Mouse (Mus musculus) brain, embryonic 14.5 days (tissue): ENCODE measurements around the gene Cbx8. TPM values are rescaled to one million over a fixed set of nuclear protein-coding genes. Genes with fewer than 3 reads are reported as not detected.

Experiments used
- DNase-seq: peaks from one replicate; pipeline ENCODE4 v3.0.0-alpha.2; 2011; ENCODE audit warnings: low read depth
- CTCF ChIP-seq: fragments of 200-500 bp; IDR thresholded peaks from 2 replicates; pipeline ENCODE4 v1.5.1; 2012; ENCODE audit warnings: inconsistent platforms, mild to moderate bottlenecking, moderate library complexity, borderline replicate concordance; ENCODE audit not compliant: insufficient read depth, insufficient read length; ENCODE audit errors: extremely low read depth
- POLR2A ChIP-seq: fragments of 200-500 bp; IDR thresholded peaks from 2 replicates; pipeline ENCODE4 v1.6.1; 2012; ENCODE audit warnings: mild to moderate bottlenecking, inconsistent platforms, borderline replicate concordance; ENCODE audit not compliant: poor library complexity, insufficient read depth, insufficient read length, severe bottlenecking; ENCODE audit errors: extremely low read depth
- polyA plus RNA-seq: library from polyadenylated mRNA; depleted of rRNA; stranded (reverse); fragments of >200 nt; gene quantifications from 2 replicates; pipeline ENCODE4 v1.2.3, GENCODE M21; 2012

Cbx8 gene
- polyA plus RNA-seq, 1 experiment: 10.4 TPM

GRCm38 (mm10) chr11:119083724-119084445 lies 43.1 kb upstream of the Cbx8 start:
- TF ChIP-seq POLR2A (no peak), CTCF (0 out of 2 replicates have a peak, but pooled peaks have one; percentile 6)
- DNase-seq: peak; percentile 55

GRCm38 (mm10) chr11:119082638-119083599 lies 42.1 kb upstream of the Cbx8 start:
- peak; percentile 39 for DNase-seq
- TF ChIP-seq POLR2A (no peak), CTCF (no peak)

DNA sequence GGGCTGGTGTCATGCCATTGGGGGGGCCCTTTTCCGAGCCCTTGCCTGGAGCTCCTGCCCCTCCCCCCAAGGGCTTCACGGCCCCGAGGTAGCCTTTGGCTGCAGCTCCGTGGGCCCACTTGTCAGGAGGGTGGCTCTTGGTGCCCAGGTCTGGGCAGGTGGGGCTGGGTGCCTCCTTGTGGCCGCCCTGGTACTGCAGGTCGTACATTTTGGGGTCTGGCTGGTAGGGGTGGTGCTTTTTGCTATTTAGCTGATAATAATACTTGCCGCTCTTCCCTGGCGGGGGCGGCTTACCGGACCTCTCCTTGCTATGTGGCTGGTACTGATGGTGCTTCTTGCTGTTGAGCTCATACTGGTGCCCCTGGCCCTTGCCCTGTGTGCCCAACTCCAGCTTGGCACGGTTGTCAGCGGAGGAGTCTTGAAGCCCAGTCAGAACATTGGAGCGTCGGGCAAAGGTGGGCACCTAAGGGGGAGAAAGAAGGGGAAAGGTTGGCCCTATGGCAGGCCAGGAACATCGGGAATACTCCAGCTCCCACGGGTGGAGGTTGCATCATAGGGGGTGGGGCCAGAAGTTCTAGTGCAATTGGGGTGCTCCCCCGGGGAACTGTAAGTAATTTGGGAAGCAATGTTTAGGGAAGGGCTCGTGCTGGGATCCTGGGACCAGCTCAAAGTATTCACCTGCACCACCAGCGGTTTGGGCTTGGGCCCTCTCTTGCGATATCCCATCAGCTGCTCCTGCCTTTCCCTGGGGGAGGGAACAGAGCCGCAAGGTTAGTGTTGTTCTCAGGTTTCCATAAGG lies 41.3 kb upstream of the Cbx8 start:
- TF ChIP-seq CTCF (peak; percentile 69), POLR2A (no peak)
- DNase-seq: peak; percentile 53

GRCm38 (mm10) chr11:119081148-119081838 lies 40.5 kb upstream of the Cbx8 start:
- peak; percentile 31 for DNase-seq
- TF ChIP-seq CTCF (no peak), POLR2A (no peak)

GRCm38 (mm10) chr11:119080461-119081147 lies 39.8 kb upstream of the Cbx8 start:
- TF ChIP-seq POLR2A (no peak), CTCF (no peak)
- no peak for DNase-seq

DNA sequence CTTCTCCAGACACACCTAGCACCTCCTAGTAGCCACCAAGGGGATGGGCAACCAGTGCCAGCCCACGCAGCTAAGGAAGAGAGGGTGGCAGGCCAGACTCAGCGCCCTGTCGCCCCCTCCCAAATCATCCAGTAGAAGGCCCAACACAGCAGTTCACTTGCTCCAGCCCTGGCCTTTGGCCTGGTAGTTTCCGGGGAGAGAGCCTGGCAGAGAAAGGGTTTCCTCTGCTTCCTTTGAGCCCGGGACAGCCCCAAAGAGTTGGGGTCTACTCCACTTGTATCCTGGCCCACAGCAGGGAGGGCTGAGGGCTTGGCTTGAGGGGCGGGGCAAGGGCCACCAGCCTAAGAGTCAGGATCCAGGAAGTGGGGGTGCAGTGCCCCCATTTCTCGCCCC lies 38.7 kb upstream of the Cbx8 start:
- TF ChIP-seq POLR2A: no peak
- TF ChIP-seq CTCF: no peak
- DNase-seq: no peak

DNA sequence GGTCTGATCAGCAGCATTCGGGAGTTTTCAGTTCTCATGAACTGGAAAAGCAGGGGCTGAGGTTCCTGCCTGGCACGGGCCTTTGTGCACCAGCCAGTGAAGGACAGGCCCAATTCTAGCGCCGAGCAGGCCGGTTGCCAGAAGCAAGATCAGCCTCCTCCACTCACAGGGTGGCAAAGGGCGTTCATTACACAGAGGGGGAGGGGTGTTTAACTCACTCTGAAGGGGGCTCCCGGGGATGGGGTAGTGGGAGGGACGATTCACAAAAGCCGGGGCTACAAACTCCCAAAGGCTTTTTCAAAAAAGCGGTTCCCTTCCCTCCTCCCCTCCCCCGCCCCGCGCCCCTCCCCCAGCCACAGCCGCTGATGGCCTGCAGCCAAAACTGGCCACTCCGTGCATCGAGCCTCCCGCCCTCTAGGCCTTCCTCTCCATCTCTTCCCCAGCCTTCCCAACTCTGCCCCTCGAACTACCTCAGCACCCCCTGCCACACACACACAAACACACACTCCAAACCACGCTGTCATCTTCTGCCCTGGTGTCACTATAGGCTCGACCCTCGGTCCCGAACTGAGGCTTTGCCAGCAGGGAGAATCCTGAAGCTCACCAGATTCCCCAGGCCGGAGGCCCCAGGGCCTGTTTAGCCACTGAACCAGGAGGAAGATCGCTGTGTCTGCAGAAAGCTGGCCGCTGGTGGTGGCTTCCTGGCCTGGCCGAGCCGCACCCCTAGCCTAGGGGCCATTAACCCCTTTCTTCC lies 38.1 kb upstream of the Cbx8 start:
- peak; percentile 97 for DNase-seq
- no peak for TF ChIP-seq CTCF
- TF ChIP-seq POLR2A: no peak

GRCm38 (mm10) chr11:119077755-119078154 lies 37.0 kb upstream of the Cbx8 start:
- no peak for DNase-seq
- TF ChIP-seq POLR2A: no peak
- TF ChIP-seq CTCF: no peak

DNA sequence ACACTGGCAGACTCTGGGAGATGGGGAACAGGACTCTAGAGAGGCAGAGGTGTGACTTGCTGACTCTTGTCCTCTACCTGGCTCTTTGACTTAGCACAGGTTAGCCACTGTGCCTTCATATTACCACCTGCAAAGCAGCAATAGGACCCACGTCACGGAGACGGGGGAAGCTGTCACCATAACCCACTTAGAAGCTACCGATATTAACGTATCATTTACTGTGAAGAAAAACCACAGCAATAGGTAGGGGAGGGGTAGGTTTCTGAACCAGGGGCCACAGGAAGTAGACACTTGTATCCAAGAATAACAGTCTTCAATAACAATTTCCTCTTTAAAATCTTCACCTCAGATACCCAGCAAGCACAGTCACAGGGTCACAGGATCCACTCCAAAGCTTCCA lies 35.0 kb upstream of the Cbx8 start:
- DNase-seq: no peak
- TF ChIP-seq POLR2A (no peak), CTCF (no peak)

DNA sequence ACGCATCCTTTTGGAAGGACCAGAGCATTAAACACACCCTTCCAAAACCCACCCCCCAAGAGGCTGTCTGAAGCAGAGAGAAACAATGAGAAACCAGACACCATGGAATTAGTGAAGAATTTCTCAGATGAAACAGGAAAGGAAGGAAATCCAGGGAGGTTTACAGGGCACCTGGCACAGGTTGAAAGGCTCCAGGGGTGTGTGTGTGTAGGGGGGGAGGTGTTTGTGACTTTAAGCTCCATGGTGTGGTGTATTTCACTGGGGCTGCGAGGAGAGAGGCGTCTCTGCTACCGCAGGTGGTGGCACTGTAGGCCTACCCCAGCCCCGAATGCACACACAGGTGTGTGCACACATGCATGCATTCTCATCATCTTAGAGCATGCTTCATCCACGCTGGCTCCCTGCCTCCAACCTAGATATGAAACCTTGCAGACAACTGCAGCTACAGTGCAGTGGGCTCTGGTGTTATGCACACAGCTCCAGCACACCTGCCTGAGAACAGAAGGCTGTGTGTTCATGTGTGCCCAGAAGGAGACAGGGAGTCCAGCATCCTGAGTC lies 33.2 kb upstream of the Cbx8 start:
- TF ChIP-seq CTCF (no peak), POLR2A (no peak)
- DNase-seq: no peak

GRCm38 (mm10) chr11:119072986-119073385 lies 32.2 kb upstream of the Cbx8 start:
- no peak for DNase-seq
- no peak for TF ChIP-seq CTCF
- TF ChIP-seq POLR2A: no peak
